Mouse (Mus musculus) testis, adult 2 months (tissue): ENCODE measurements around the gene 1700001P01Rik. TPM values are rescaled to one million over a fixed set of nuclear protein-coding genes. Genes with fewer than 3 reads are reported as not detected.

Source experiments
- H3K27ac ChIP-seq: fragments of 200-500 bp; 2 replicates; pipeline ENCODE4 v1.5.1; 2012; ENCODE audit warnings: low read depth, low read length; ENCODE audit not compliant: control insufficient read depth, insufficient read depth
- H3K27me3 ChIP-seq: fragments of 200-500 bp; 2 replicates; pipeline ENCODE4 v1.6.1; 2012; ENCODE audit warnings: mild to moderate bottlenecking, low read length, moderate library complexity; ENCODE audit not compliant: control insufficient read depth, insufficient read depth
- H3K36me3 ChIP-seq: fragments of 200-500 bp; 2 replicates; pipeline ENCODE4 v1.6.1; 2012; ENCODE audit warnings: mild to moderate bottlenecking, low read length; ENCODE audit not compliant: control insufficient read depth, insufficient read depth
- H3K4me1 ChIP-seq: fragments of 200-500 bp; 2 replicates; pipeline ENCODE4 v1.6.1; 2012; ENCODE audit warnings: low read length; ENCODE audit not compliant: control insufficient read depth, insufficient read depth
- H3K4me3 ChIP-seq: fragments of 200-500 bp; 2 replicates; pipeline ENCODE4 v1.5.1; 2012; ENCODE audit warnings: low read depth, mild to moderate bottlenecking, low read length, moderate library complexity, mixed read lengths; ENCODE audit not compliant: control insufficient read depth
- CTCF ChIP-seq: fragments of 200-500 bp; IDR thresholded peaks from 2 replicates; pipeline ENCODE4 v1.5.1; 2012; ENCODE audit warnings: low read depth, mild to moderate bottlenecking, inconsistent platforms, low read length, moderate library complexity; ENCODE audit not compliant: control insufficient read depth, insufficient read depth, insufficient replicate concordance
- POLR2A ChIP-seq: fragments of 200-500 bp; IDR thresholded peaks from 2 replicates; pipeline ENCODE4 v1.6.1; 2012; ENCODE audit warnings: low read depth, mild to moderate bottlenecking, inconsistent platforms, low read length, moderate library complexity; ENCODE audit not compliant: control insufficient read depth
- polyA plus RNA-seq: library from polyadenylated mRNA; depleted of rRNA; stranded (reverse); fragments of >200 nt; gene quantifications from 2 replicates; pipeline ENCODE4 v1.2.3, GENCODE M21; 2012

1700001P01Rik gene
- polyA plus RNA-seq, 1 experiment: 181 TPM

- Histone ChIP-seq H3K4me3 (no peak overlapping the region), H3K27ac (no peak overlapping the region), H3K27me3 (no peaks in the 10 kb centered on the region), H3K36me3 (no peaks in the 10 kb centered on the region), H3K4me1 (peaks cover 17% of the 10 kb centered on the region)
- TF ChIP-seq CTCF (no peak), POLR2A (no peak)
Observed at GRCm38 (mm10) chr11:97813746-97814515, 38.2 kb upstream of the 1700001P01Rik start.

GRCm38 (mm10) chr11:97813085-97813484, 37.4 kb upstream of the 1700001P01Rik start:
- Histone ChIP-seq H3K27me3 (no peaks in the 10 kb centered on the region), H3K4me1 (peaks cover 23% of the 10 kb centered on the region), H3K36me3 (no peaks in the 10 kb centered on the region), H3K27ac (no peak overlapping the region), H3K4me3 (no peak overlapping the region)
- TF ChIP-seq CTCF (no peak), POLR2A (no peak)

DNA sequence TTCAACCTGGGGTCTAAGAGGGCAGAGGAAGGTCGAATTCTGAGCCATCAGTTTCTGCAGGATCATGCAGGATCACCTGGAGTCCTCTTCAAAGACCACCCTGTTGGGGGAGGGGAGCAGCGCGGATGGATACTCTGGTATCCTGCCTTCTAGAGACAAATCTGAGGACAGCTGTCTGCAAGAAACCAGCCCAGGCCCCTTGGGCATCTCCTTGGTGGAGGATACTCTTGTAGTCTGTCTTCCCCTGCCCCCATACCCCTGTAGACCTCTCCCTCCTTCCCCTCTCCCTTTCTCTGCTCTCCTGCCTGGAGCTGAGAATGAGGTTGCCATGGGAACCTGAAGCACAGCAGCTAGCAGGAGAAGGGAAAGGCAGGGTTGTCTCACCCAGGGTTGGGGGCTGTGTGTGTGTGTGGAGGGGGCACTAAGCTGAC, 36.8 kb upstream of the 1700001P01Rik start:
- Histone ChIP-seq H3K27ac (no peak overlapping the region), H3K36me3 (no peaks in the 10 kb centered on the region), H3K27me3 (no peaks in the 10 kb centered on the region), H3K4me1 (peaks cover 23% of the 10 kb centered on the region), H3K4me3 (no peak overlapping the region)
- TF ChIP-seq POLR2A: no peak
- no peak for TF ChIP-seq CTCF

DNA sequence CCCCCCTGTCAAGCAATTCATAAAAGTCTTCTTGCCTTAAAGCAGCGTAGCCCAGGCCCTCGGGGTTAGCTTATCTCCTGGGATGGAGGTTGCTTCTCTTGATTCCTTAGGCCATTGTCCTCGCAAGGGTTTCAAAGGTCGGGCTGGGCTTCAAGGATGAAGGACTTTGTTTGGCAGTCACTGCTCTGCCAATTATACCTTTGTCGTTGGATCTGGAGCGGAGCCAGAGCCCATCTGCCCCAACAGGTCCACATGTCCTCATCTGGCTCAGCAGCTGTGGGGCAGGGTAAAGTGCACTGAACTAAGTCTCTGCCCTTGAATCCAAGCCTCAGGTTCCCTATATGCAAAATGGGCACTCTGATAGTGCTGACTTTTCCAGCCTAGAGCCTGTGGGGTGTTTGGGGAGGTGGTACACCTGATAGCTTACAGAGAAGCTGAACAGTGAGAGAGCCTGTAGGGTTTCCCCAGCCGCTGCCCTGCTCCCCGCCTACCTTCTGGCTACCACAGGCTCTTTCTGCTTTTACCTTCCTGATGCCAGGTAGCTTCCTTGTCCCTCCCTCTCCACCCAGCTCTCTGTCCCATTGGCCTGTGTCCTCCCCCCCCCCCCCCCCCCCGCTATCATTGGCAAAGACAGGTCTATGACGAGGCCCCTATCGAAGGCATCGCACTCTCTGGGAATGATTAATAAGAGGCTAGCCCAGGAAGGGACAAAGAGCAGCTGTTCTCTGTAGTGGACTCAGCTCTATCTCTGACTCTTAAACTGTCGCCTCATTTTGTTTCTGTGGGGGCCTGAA, 36.0 kb upstream of the 1700001P01Rik start:
- Histone ChIP-seq H3K27me3 (no peaks in the 10 kb centered on the region), H3K27ac (no peak overlapping the region), H3K36me3 (no peaks in the 10 kb centered on the region), H3K4me1 (peaks cover 23% of the 10 kb centered on the region), H3K4me3 (no peak overlapping the region)
- TF ChIP-seq CTCF (no peak), POLR2A (no peak)

GRCm38 (mm10) chr11:97810970-97811369, 35.3 kb upstream of the 1700001P01Rik start:
- Histone ChIP-seq H3K4me1 (peaks cover 28% of the 10 kb centered on the region), H3K27ac (no peak overlapping the region)

GRCm38 (mm10) chr11:97810356-97810755, 34.6 kb upstream of the 1700001P01Rik start:
- H3K36me3 ChIP-seq: no peaks in the 10 kb centered on the region
- no peak overlapping the region for H3K27ac ChIP-seq
- no peak overlapping the region for H3K4me3 ChIP-seq
- TF ChIP-seq POLR2A (no peak), CTCF (no peak)
- H3K27me3 ChIP-seq: no peaks in the 10 kb centered on the region
- peaks cover 33% of the 10 kb centered on the region for H3K4me1 ChIP-seq

More at GRCm38 (mm10) chr11:97810970-97811369, 35.3 kb upstream of the 1700001P01Rik start:
- no peak overlapping the region for H3K4me3 ChIP-seq
- no peaks in the 10 kb centered on the region for H3K36me3 ChIP-seq
- TF ChIP-seq CTCF: no peak
- no peak for TF ChIP-seq POLR2A
- no peaks in the 10 kb centered on the region for H3K27me3 ChIP-seq
